ENCODE assay signal across 10 mouse cellular contexts in the genomic region with DNA sequence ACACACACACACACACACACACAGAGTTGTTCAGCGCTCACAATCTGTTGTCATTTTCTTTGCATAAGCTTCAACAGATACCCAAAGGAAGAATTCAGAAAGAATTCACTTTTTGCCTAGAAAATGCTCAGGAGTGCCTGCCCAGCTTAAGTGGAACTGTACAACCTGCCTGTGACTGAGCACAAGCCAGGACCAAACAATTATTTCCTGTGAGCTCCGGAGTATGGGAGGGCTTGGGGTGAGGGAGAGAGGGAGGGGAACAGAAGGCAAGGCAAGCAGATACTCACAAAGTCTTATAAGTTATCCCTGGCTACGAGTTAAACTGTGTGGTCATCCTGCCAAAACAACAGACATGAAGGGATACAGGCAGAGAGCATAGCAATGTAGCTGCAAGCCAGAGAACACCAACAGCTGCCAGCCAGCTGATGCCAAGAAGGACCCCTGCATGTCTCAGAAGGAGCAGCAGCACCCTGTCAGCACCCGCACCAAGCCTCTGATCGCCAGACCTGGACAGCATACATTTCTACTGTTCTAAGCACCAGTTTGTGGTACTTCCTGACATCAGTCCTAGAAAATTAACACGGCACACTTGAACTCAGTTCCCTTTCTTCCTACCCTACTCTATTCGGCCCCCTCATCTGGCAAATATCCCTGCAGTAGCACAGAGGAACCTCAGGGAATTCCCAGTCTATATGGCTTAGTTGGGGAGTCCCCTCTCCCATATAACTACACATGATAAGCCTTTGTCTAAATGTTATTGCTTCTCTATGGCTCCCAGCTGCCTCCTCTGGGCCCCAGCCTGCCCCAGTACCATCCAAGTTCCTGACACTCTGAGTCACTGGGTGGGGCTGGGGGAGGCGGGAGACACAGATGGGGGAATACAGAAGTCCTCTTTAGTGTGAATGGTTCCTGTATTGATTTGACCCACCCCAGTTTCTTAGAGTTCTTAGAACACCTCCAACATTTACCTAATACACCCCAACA. TPM values are rescaled to one million over a fixed set of nuclear protein-coding genes. Genes with fewer than 3 reads are reported as not detected.
A peak's percentile ranks its signal among the peaks of the same experiment; 100 is the strongest.
DNase-seq lines count a peak whose midpoint lies in the region; ATAC-seq and TF ChIP-seq lines count a peak whose summit lies in the region.
"Had no signal": no experiment of that assay in that cellular context is flagged by ENCODE, and none has a peak within 500 bp of the region (broad histone marks: within the 10 kb centered on the region; RNA-seq: fewer than 3 reads in every experiment).

No protein-coding gene starts in this region.

- 57% methylated on average over 8 of the region's 8 CpGs for WGBS in hindbrain, postnatal 0 days
- WGBS in hindbrain, embryonic 14.5 days, result 66% methylated on average over 8 of the region's 8 CpGs
- 50% methylated on average over 8 of the region's 8 CpGs for WGBS in forebrain, embryonic 14.5 days
- 56% methylated on average over 8 of the region's 8 CpGs for WGBS in liver, embryonic 16.5 days (ENCODE audit: insufficient replicate concordance)

- no peak overlapping the region for H3K27ac ChIP-seq in hindbrain, postnatal 0 days
- no peak overlapping the region for H3K27ac ChIP-seq in hindbrain, embryonic 14.5 days
- H3K27ac ChIP-seq in ES-E14 (ENCODE audit: insufficient read depth, low read depth, low read length, poor library complexity, severe bottlenecking), result peak overlapping the region; percentile 77; the same call in 1 of the 2 replicates
- H3K27ac ChIP-seq in forebrain, embryonic 14.5 days (ENCODE audit: low read depth, low read length), result peak overlapping the region; percentile 14; the same call in 1 of the 2 replicates
- H3K27ac ChIP-seq in liver, embryonic 16.5 days (ENCODE audit: low read length), result no peak overlapping the region; the same call in 1 of the 2 replicates

- H3K4me1 ChIP-seq in hindbrain, postnatal 0 days (ENCODE audit: insufficient read depth, low read length), result no peaks in the 10 kb centered on the region
- H3K4me1 ChIP-seq in hindbrain, embryonic 14.5 days (replicated peaks; ENCODE audit: control insufficient read depth, insufficient read depth, low read length), result peaks cover 36% of the 10 kb centered on the region
- peaks cover 8 to 35% of the 10 kb centered on the region in 2 experiments for H3K4me1 ChIP-seq in ES-E14 (ENCODE audit: control insufficient read depth in 2 of 2, insufficient read depth in 2 of 2, low read length in 2 of 2, poor library complexity in 1 of 2)
- H3K4me1 ChIP-seq in forebrain, embryonic 14.5 days (ENCODE audit: control insufficient read depth, insufficient read depth, low read length), result peaks cover 15% of the 10 kb centered on the region
- H3K4me1 ChIP-seq in liver, embryonic 16.5 days (ENCODE audit: control insufficient read depth, low read depth, low read length), result peaks cover 19% of the 10 kb centered on the region

- H3K27me3 ChIP-seq in hindbrain, postnatal 0 days (ENCODE audit: insufficient read depth, low read length), result no peaks in the 10 kb centered on the region
- H3K27me3 ChIP-seq in hindbrain, embryonic 14.5 days (ENCODE audit: control insufficient read depth, insufficient read depth, low read length), result no peaks in the 10 kb centered on the region
- H3K27me3 ChIP-seq in forebrain, embryonic 14.5 days (replicated peaks; ENCODE audit: control insufficient read depth, insufficient read depth, low read length), result no peaks in the 10 kb centered on the region
- H3K27me3 ChIP-seq in liver, embryonic 16.5 days (ENCODE audit: control insufficient read depth, insufficient read depth, low read depth, low read length), result no peaks in the 10 kb centered on the region

- 0 out of 2 replicates have a peak, but pooled peaks have one; percentile 27 for ATAC-seq in hindbrain, postnatal 0 days
- no peak; the same call in 1 of the 2 replicates for ATAC-seq in hindbrain, embryonic 14.5 days (ENCODE audit: low FRiP score)
- ATAC-seq in forebrain, embryonic 14.5 days, result no peak
- ATAC-seq in liver, embryonic 16.5 days (ENCODE audit: low read depth), result peak; percentile 66

- H3K9ac ChIP-seq in hindbrain, postnatal 0 days (replicated peaks; ENCODE audit: low read length), result no peak overlapping the region
- no peak overlapping the region for H3K9ac ChIP-seq in hindbrain, embryonic 14.5 days
- H3K9ac ChIP-seq in ES-E14 (ENCODE audit: insufficient read depth, low read depth, low read length, poor library complexity, severe bottlenecking), result no peak overlapping the region
- H3K9ac ChIP-seq in forebrain, embryonic 14.5 days (ENCODE audit: low read length), result peak overlapping the region; percentile 40
- H3K9ac ChIP-seq in liver, embryonic 16.5 days (ENCODE audit: low read depth, low read length), result no peak overlapping the region

- in situ Hi-C loops in ES-E14 (cut with MboI; ENCODE audit: low sequenced_read_pairs in 2 of 2, unreplicated experiment in 2 of 2), result no loop called here

- TF ChIP-seq CTCF in hindbrain, postnatal 0 days (IDR thresholded peaks at IDR 0.05; ENCODE audit: low read depth), result no peak

- no peaks in the 10 kb centered on the region for H3K9me3 ChIP-seq in hindbrain, postnatal 0 days (ENCODE audit: low read length)
- no peaks in the 10 kb centered on the region for H3K9me3 ChIP-seq in hindbrain, embryonic 14.5 days (ENCODE audit: control insufficient read depth, low read length)
- H3K9me3 ChIP-seq in ES-E14 (ENCODE audit: control insufficient read depth, insufficient read depth, low read depth, low read length), result no peaks in the 10 kb centered on the region
- no peaks in the 10 kb centered on the region for H3K9me3 ChIP-seq in forebrain, embryonic 14.5 days (replicated peaks; ENCODE audit: control insufficient read depth, low read length)
- no peaks in the 10 kb centered on the region for H3K9me3 ChIP-seq in liver, embryonic 16.5 days (replicated peaks; ENCODE audit: control insufficient read depth, low read length)

- no peak overlapping the region for H3K4me2 ChIP-seq in hindbrain, postnatal 0 days (ENCODE audit: low read depth, low read length)
- H3K4me2 ChIP-seq in hindbrain, embryonic 14.5 days (replicated peaks), result no peak overlapping the region
- no peak overlapping the region for H3K4me2 ChIP-seq in forebrain, embryonic 14.5 days (ENCODE audit: low read length)
- H3K4me2 ChIP-seq in liver, embryonic 16.5 days (ENCODE audit: low read depth, low read length), result no peak overlapping the region
- H3K4me2 ChIP-seq: midbrain, embryonic 11.5 days had no signal

- H3K4me3 ChIP-seq in hindbrain, postnatal 0 days (ENCODE audit: low read length), result no peak overlapping the region
- H3K4me3 ChIP-seq in hindbrain, embryonic 14.5 days (replicated peaks; ENCODE audit: low read length), result no peak overlapping the region
- no peak overlapping the region for H3K4me3 ChIP-seq in ES-E14 (ENCODE audit: insufficient read depth in 1 of 2, low read depth in 1 of 2, low read length in 2 of 2, poor library complexity in 1 of 2, severe bottlenecking in 1 of 2)
- H3K4me3 ChIP-seq in forebrain, embryonic 14.5 days (ENCODE audit: low read depth, low read length), result no peak overlapping the region
- no peak overlapping the region for H3K4me3 ChIP-seq in liver, embryonic 16.5 days (ENCODE audit: low read depth, low read length)

- peak; percentile 48 for DNase-seq in hindbrain, postnatal 0 days (ENCODE audit: low spot score)
- DNase-seq in hindbrain, embryonic 14.5 days (ENCODE audit: low spot score), result no peak
- no peak for DNase-seq in ES-E14 (ENCODE audit: low read depth, low spot score)
- no peak for DNase-seq in forebrain, embryonic 14.5 days (ENCODE audit: low spot score)
- DNase-seq in adrenal gland, adult 2 months, result no peak
- DNase-seq in right cerebral cortex, adult 2 months (ENCODE audit: low spot score in 2 of 2), result no peak
- DNase-seq in frontal cortex, postnatal 25 days (ENCODE audit: low spot score in 2 of 2), result no peak
- DNase-seq: gastrocnemius, postnatal 36 days had no signal

- no peaks in the 10 kb centered on the region for H3K36me3 ChIP-seq in hindbrain, postnatal 0 days (ENCODE audit: insufficient read depth, low read length)
- H3K36me3 ChIP-seq in hindbrain, embryonic 14.5 days (replicated peaks; ENCODE audit: control insufficient read depth, insufficient read depth), result peaks cover 10% of the 10 kb centered on the region; the same call in 1 of the 2 replicates
- H3K36me3 ChIP-seq in ES-E14 (ENCODE audit: control insufficient read depth, insufficient read depth, low read length, poor library complexity, severe bottlenecking), result peaks cover 7% of the 10 kb centered on the region; the same call in 1 of the 2 replicates
- H3K36me3 ChIP-seq in forebrain, embryonic 14.5 days (ENCODE audit: control insufficient read depth, insufficient read depth, low read length), result peaks cover 35% of the 10 kb centered on the region
- no peaks in the 10 kb centered on the region; the same call in 1 of the 2 replicates for H3K36me3 ChIP-seq in liver, embryonic 16.5 days (ENCODE audit: control insufficient read depth, insufficient read depth)

TF ChIP-seq in ES-E14, 5 proteins besides CTCF, POLR2A, EP300 and RAD21:
- no peak for TF ChIP-seq ZC3H11A (IDR thresholded peaks at IDR 0.05; ENCODE audit: borderline replicate concordance, low read depth, low read length)
- no peak for TF ChIP-seq CHD2 (IDR thresholded peaks at IDR 0.05; ENCODE audit: low read depth, low read length)
- TF ChIP-seq MAFK (IDR thresholded peaks at IDR 0.05; ENCODE audit: insufficient read depth, low read depth, low read length), result no peak
- no peak for TF ChIP-seq HCFC1 (IDR thresholded peaks at IDR 0.05; ENCODE audit: borderline replicate concordance, insufficient read depth, low read length)
- TF ChIP-seq ZNF384 (IDR thresholded peaks at IDR 0.05; ENCODE audit: low read depth, low read length), result no peak

RNA-seq across cellular contexts. Expression of a gene that starts 18.5 kb away (rescaled TPM):
- total RNA-seq in hindbrain, postnatal 0 days (2014; rRNA removed), result 28.4 and 33.2 TPM in 2 replicates
- 18.6 and 20.5 TPM in 2 replicates for polyA plus RNA-seq in hindbrain, postnatal 0 days (2015; fragmentation: Nextera tagmentation; extraction: Ambion mirVana)
- polyA plus RNA-seq in hindbrain, embryonic 14.5 days (2014; fragmentation: Nextera tagmentation; extraction: Ambion mirVana), result 51.2 and 57.5 TPM in 2 replicates
- 31.5 and 49.3 TPM in 2 replicates for total RNA-seq in ES-E14 (2012; rRNA removed)
- 123 and 131 TPM in 2 replicates for polyA plus RNA-seq in forebrain, embryonic 14.5 days (2014; fragmentation: Nextera tagmentation; extraction: Ambion mirVana)
- 28.8 and 29.8 TPM in 2 replicates for polyA plus RNA-seq in liver, embryonic 16.5 days (2015; fragmentation: Nextera tagmentation; extraction: Ambion mirVana)
- total RNA-seq in adrenal gland, adult 2 months (2021), result 10 to 100 TPM; 25.9 to 26.6 TPM
- polyA plus RNA-seq in adrenal gland, adult 2 months (2012; rRNA removed), result 43.8 and 48.2 TPM in 2 replicates

Comparison
In these comparisons a context has a peak if more than half of its experiments do, and no peak if none do; other contexts are left out.
1. ATAC-seq: peak in hindbrain, postnatal 0 days (single experiment) and liver, embryonic 16.5 days (single experiment); none in hindbrain, embryonic 14.5 days (single experiment) and forebrain, embryonic 14.5 days (single experiment).
2. H3K27ac ChIP-seq: peak in ES-E14 (single experiment) and forebrain, embryonic 14.5 days (single experiment); none in hindbrain, postnatal 0 days (single experiment), hindbrain, embryonic 14.5 days (single experiment) and liver, embryonic 16.5 days (single experiment).